ENCODE assay signal across 8 mouse cellular contexts in genomic region chr17:34836155-34836855, GRCm38 (mm10). TPM values are rescaled to one million over a fixed set of nuclear protein-coding genes. Genes with fewer than 3 reads are reported as not detected.
DNase-seq lines count a peak whose midpoint lies in the region; ATAC-seq and TF ChIP-seq lines count a peak whose summit lies in the region.

No protein-coding gene starts in this region.

- no peak for TF ChIP-seq CTCF in CH12.LX (conservative IDR thresholded peaks at IDR 0.05 in 1 of 2, IDR thresholded peaks at IDR 0.05 in 1 of 2; ENCODE audit: low read depth in 2 of 2, low read length in 2 of 2)

- no peak for TF ChIP-seq RAD21 in CH12.LX (IDR thresholded peaks at IDR 0.05; ENCODE audit: low read depth, low read length)

- in situ Hi-C loops in CH12.LX (cut with MboI; ENCODE audit: low pct_ligation_motif_present, low pct_unique_long_range_greater_than_20kb, low sequenced_read_pairs) = no loop called here

- peak; percentile 64 for ATAC-seq in frontal cortex, adult (ENCODE audit: low TSS enrichment)
- ATAC-seq in forebrain, embryonic 12.5 days (ENCODE audit: low FRiP score) = peak; percentile 86
- peak; percentile 78 for ATAC-seq in liver, embryonic 11.5 days (replicated peaks; ENCODE audit: low FRiP score)
- peak; percentile 77 for ATAC-seq in stomach, embryonic 14.5 days (ENCODE audit: insufficient number of reproducible peaks, insufficient read depth, low FRiP score, low read depth)

- peak overlapping the region; percentile 77 to 91 (median 87) for H3K4me3 ChIP-seq in CH12.LX (replicated peaks in 1 of 3; ENCODE audit: low read depth in 2 of 3, low read length in 2 of 3, poor library complexity in 1 of 3)
- peak overlapping the region; percentile 78 for H3K4me3 ChIP-seq in forebrain, embryonic 12.5 days (replicated peaks)
- H3K4me3 ChIP-seq in liver, embryonic 11.5 days (ENCODE audit: low read depth, low read length) = peak overlapping the region; percentile 71
- peak overlapping the region; percentile 63 for H3K4me3 ChIP-seq in stomach, embryonic 14.5 days (ENCODE audit: low read depth, low read length)

- H3K79me2 ChIP-seq in CH12.LX (replicated peaks; ENCODE audit: control insufficient read depth, extremely low read depth, insufficient read depth, poor library complexity, severe bottlenecking) = peaks cover 3% of the 10 kb centered on the region; the same call in 1 of the 2 replicates

- H3K36me3 ChIP-seq in CH12.LX (replicated peaks in 1 of 2; ENCODE audit: control insufficient read depth in 1 of 2, insufficient read depth in 1 of 2, low read length in 1 of 2) = peaks cover 41 to 68% of the 10 kb centered on the region in 2 experiments
- H3K36me3 ChIP-seq in forebrain, embryonic 12.5 days (replicated peaks) = peaks cover 49% of the 10 kb centered on the region
- H3K36me3 ChIP-seq in liver, embryonic 11.5 days (ENCODE audit: control insufficient read depth, insufficient read depth, low read length) = peaks cover 10% of the 10 kb centered on the region
- peaks cover 23% of the 10 kb centered on the region for H3K36me3 ChIP-seq in stomach, embryonic 14.5 days (ENCODE audit: control insufficient read depth, insufficient read depth, low read length)

- peak overlapping the region; percentile 22 for H3K9ac ChIP-seq in CH12.LX (ENCODE audit: insufficient read depth, low read depth)
- H3K9ac ChIP-seq in forebrain, embryonic 12.5 days = peak overlapping the region; percentile 78
- H3K9ac ChIP-seq in liver, embryonic 11.5 days (ENCODE audit: low read depth, low read length) = peak overlapping the region; percentile 66
- H3K9ac ChIP-seq in stomach, embryonic 14.5 days (replicated peaks; ENCODE audit: low read depth, low read length) = peak overlapping the region; percentile 45

- H3K4me1 ChIP-seq in CH12.LX (ENCODE audit: control insufficient read depth in 1 of 2, insufficient read depth in 2 of 2) = peaks cover 7 to 28% of the 10 kb centered on the region in 2 experiments; a peak in 3 of 4 replicates
- H3K4me1 ChIP-seq in forebrain, embryonic 12.5 days = peaks cover 28% of the 10 kb centered on the region
- peaks cover 24% of the 10 kb centered on the region for H3K4me1 ChIP-seq in liver, embryonic 11.5 days (replicated peaks; ENCODE audit: control insufficient read depth, insufficient read depth, low read length)
- peaks cover 17% of the 10 kb centered on the region for H3K4me1 ChIP-seq in stomach, embryonic 14.5 days (ENCODE audit: control insufficient read depth, insufficient read depth, low read length)

- TF ChIP-seq EP300 in CH12.LX (IDR thresholded peaks at IDR 0.05; ENCODE audit: low read length) = no peak

- peaks cover 5% of the 10 kb centered on the region for H3K9me3 ChIP-seq in CH12.LX (replicated peaks; ENCODE audit: low read length)
- no peaks in the 10 kb centered on the region for H3K9me3 ChIP-seq in forebrain, embryonic 12.5 days
- H3K9me3 ChIP-seq in liver, embryonic 11.5 days (ENCODE audit: control insufficient read depth, low read length) = no peaks in the 10 kb centered on the region
- H3K9me3 ChIP-seq in stomach, embryonic 14.5 days (ENCODE audit: control insufficient read depth, low read depth, low read length) = no peaks in the 10 kb centered on the region

- DNase-seq in frontal cortex, postnatal 25 days (ENCODE audit: low spot score in 2 of 2) = no peak
- DNase-seq in CH12.LX (ENCODE audit: extremely low read depth) = no peak
- DNase-seq in liver, embryonic 11.5 days (ENCODE audit: low spot score) = no peak
- DNase-seq in cerebellum, adult 11 months = no peak
- DNase-seq in cerebellum, postnatal 10 days = no peak

- no peak for TF ChIP-seq POLR2A in CH12.LX (IDR thresholded peaks at IDR 0.05; ENCODE audit: low read depth, low read length)

- no peaks in the 10 kb centered on the region for H3K27me3 ChIP-seq in CH12.LX (replicated peaks)
- H3K27me3 ChIP-seq in forebrain, embryonic 12.5 days = no peaks in the 10 kb centered on the region
- H3K27me3 ChIP-seq in liver, embryonic 11.5 days (replicated peaks; ENCODE audit: control insufficient read depth, insufficient read depth, low read length) = no peaks in the 10 kb centered on the region
- H3K27me3 ChIP-seq in stomach, embryonic 14.5 days (ENCODE audit: control insufficient read depth, insufficient read depth, low read length) = no peaks in the 10 kb centered on the region

- peak overlapping the region; percentile 80 for H3K4me2 ChIP-seq in CH12.LX (ENCODE audit: insufficient read depth, low read depth, poor library complexity, severe bottlenecking)
- H3K4me2 ChIP-seq in forebrain, embryonic 12.5 days = peak overlapping the region; percentile 100
- H3K4me2 ChIP-seq in liver, embryonic 11.5 days = peak overlapping the region; percentile 92
- peak overlapping the region; percentile 90 for H3K4me2 ChIP-seq in stomach, embryonic 14.5 days (replicated peaks; ENCODE audit: low read depth, low read length)

- dilution Hi-C loops in CH12.LX (cut with MboI; ENCODE audit: extremely low pct_ligation_motif_present, extremely low pct_unique_long_range_greater_than_20kb, low sequenced_read_pairs) = no loop called here

- WGBS in forebrain, embryonic 12.5 days = 4% methylated on average over 48 of the region's 48 CpGs
- 5% methylated on average over 45 of the region's 48 CpGs for WGBS in liver, embryonic 11.5 days
- 4% methylated on average over 48 of the region's 48 CpGs for WGBS in stomach, embryonic 14.5 days

- no peak overlapping the region for H3K27ac ChIP-seq in CH12.LX (ENCODE audit: insufficient read depth, low read depth)
- H3K27ac ChIP-seq in forebrain, embryonic 12.5 days = peak overlapping the region; percentile 86
- no peak overlapping the region; the same call in 1 of the 2 replicates for H3K27ac ChIP-seq in liver, embryonic 11.5 days (ENCODE audit: low read depth, low read length)
- H3K27ac ChIP-seq in stomach, embryonic 14.5 days (ENCODE audit: low read length) = 0 out of 2 replicates have a peak overlapping the region, but pooled peaks have one; percentile 61

TF ChIP-seq in CH12.LX, 34 proteins besides CTCF, POLR2A, EP300 and RAD21:
- TF ChIP-seq GABPA (IDR thresholded peaks at IDR 0.05; ENCODE audit: insufficient replicate concordance, low read depth, low read length) = no peak
- TF ChIP-seq USF2 (conservative IDR thresholded peaks at IDR 0.05; ENCODE audit: low read depth, low read length) = no peak
- TF ChIP-seq SIN3A (IDR thresholded peaks at IDR 0.05; ENCODE audit: low read length) = no peak
- no peak for TF ChIP-seq JUN (IDR thresholded peaks at IDR 0.05; ENCODE audit: insufficient read depth, low read depth, low read length)
- no peak; the same call in 1 of the 2 replicates for TF ChIP-seq NRF1 (IDR thresholded peaks at IDR 0.05; ENCODE audit: low read depth, low read length)
- no peak for TF ChIP-seq E2F4 (IDR thresholded peaks at IDR 0.05; ENCODE audit: insufficient replicate concordance, low read depth, low read length)
- no peak for TF ChIP-seq MXI1 (IDR thresholded peaks at IDR 0.05; ENCODE audit: low read depth, low read length)
- no peak for TF ChIP-seq ZKSCAN1 (IDR thresholded peaks at IDR 0.05; ENCODE audit: borderline replicate concordance, low read depth, low read length)
- TF ChIP-seq MAZ (IDR thresholded peaks at IDR 0.05; ENCODE audit: low read depth, low read length) = no peak

RNA-seq across cellular contexts. Expression of gene Stk19, which starts 0.4 kb away (rescaled TPM):
- total RNA-seq in CH12.LX (2012; rRNA removed) (27.7 and 32.9 TPM in 2 replicates), CH12.LX (2014; rRNA removed) (21.2 and 22.6 TPM in 2 replicates)
- polyA plus RNA-seq in CH12.LX (2012; ENCODE audit: insufficient read length, low read depth) = 37.1 and 41.3 TPM in 2 replicates
- 28.6 and 32.7 TPM in 2 replicates for polyA plus RNA-seq in forebrain, embryonic 12.5 days (2016; fragmentation: Nextera tagmentation; extraction: Ambion mirVana)
- 25.1 and 27.1 TPM in 2 replicates for polyA plus RNA-seq in liver, embryonic 11.5 days (2014; fragmentation: Nextera tagmentation; extraction: Ambion mirVana)
- 22.3 and 27.3 TPM in 2 replicates for polyA plus RNA-seq in stomach, embryonic 14.5 days (2014; fragmentation: Nextera tagmentation; extraction: Ambion mirVana)

RNA-seq across cellular contexts. Expression of gene Dxo, which starts 0.5 kb away (rescaled TPM):
- total RNA-seq in CH12.LX (2012; rRNA removed) (16.3 and 17.2 TPM in 2 replicates), CH12.LX (2014; rRNA removed) (6.3 and 10.0 TPM in 2 replicates)
- polyA plus RNA-seq in CH12.LX (2012; ENCODE audit: insufficient read length, low read depth) = 26.9 and 31.6 TPM in 2 replicates
- polyA plus RNA-seq in forebrain, embryonic 12.5 days (2016; fragmentation: Nextera tagmentation; extraction: Ambion mirVana) = 72.9 and 77.6 TPM in 2 replicates
- 55.4 and 56.3 TPM in 2 replicates for polyA plus RNA-seq in liver, embryonic 11.5 days (2014; fragmentation: Nextera tagmentation; extraction: Ambion mirVana)
- polyA plus RNA-seq in stomach, embryonic 14.5 days (2014; fragmentation: Nextera tagmentation; extraction: Ambion mirVana) = 52.9 and 56.4 TPM in 2 replicates

RNA-seq across cellular contexts. Expression of gene Skiv2l, which starts 13.7 kb away (rescaled TPM):
- total RNA-seq in CH12.LX (2012; rRNA removed) (50.5 and 52.9 TPM in 2 replicates), CH12.LX (2014; rRNA removed) (22.0 and 26.1 TPM in 2 replicates)
- polyA plus RNA-seq in CH12.LX (2012; ENCODE audit: insufficient read length, low read depth) = 35.2 and 44.1 TPM in 2 replicates
- polyA plus RNA-seq in forebrain, embryonic 12.5 days (2016; fragmentation: Nextera tagmentation; extraction: Ambion mirVana) = 61.8 and 64.8 TPM in 2 replicates
- 43.7 and 44.8 TPM in 2 replicates for polyA plus RNA-seq in liver, embryonic 11.5 days (2014; fragmentation: Nextera tagmentation; extraction: Ambion mirVana)
- polyA plus RNA-seq in stomach, embryonic 14.5 days (2014; fragmentation: Nextera tagmentation; extraction: Ambion mirVana) = 37.7 and 39.5 TPM in 2 replicates

RNA-seq across cellular contexts. Expression of gene Nelfe, which starts 13.9 kb away (rescaled TPM):
- total RNA-seq in CH12.LX (2012; rRNA removed) (55.6 and 60.0 TPM in 2 replicates), CH12.LX (2014; rRNA removed) (38.7 and 39.6 TPM in 2 replicates)
- 159 and 177 TPM in 2 replicates for polyA plus RNA-seq in CH12.LX (2012; ENCODE audit: insufficient read length, low read depth)
- 124 and 133 TPM in 2 replicates for polyA plus RNA-seq in forebrain, embryonic 12.5 days (2016; fragmentation: Nextera tagmentation; extraction: Ambion mirVana)
- 108 and 114 TPM in 2 replicates for polyA plus RNA-seq in liver, embryonic 11.5 days (2014; fragmentation: Nextera tagmentation; extraction: Ambion mirVana)
- polyA plus RNA-seq in stomach, embryonic 14.5 days (2014; fragmentation: Nextera tagmentation; extraction: Ambion mirVana) = 101 and 114 TPM in 2 replicates

RNA-seq across cellular contexts. Expression of gene Cfb, which starts 26.0 kb away (rescaled TPM):
- total RNA-seq in CH12.LX (2012; rRNA removed) (0.25 and 0.34 TPM in 2 replicates), CH12.LX (2014; rRNA removed) (not detected in 2 replicates)
- polyA plus RNA-seq in CH12.LX (2012; ENCODE audit: insufficient read length, low read depth) = 3.4 and 5.9 TPM in 2 replicates
- 2.9 and 3.6 TPM in 2 replicates for polyA plus RNA-seq in forebrain, embryonic 12.5 days (2016; fragmentation: Nextera tagmentation; extraction: Ambion mirVana)
- polyA plus RNA-seq in liver, embryonic 11.5 days (2014; fragmentation: Nextera tagmentation; extraction: Ambion mirVana) = 67.6 and 74.9 TPM in 2 replicates
- 6.7 and 9.4 TPM in 2 replicates for polyA plus RNA-seq in stomach, embryonic 14.5 days (2014; fragmentation: Nextera tagmentation; extraction: Ambion mirVana)

Comparison
In these comparisons a context has a peak if more than half of its experiments do, and no peak if none do; other contexts are left out.
1. H3K27ac ChIP-seq: peak in forebrain, embryonic 12.5 days (single experiment) and stomach, embryonic 14.5 days (single experiment); none in CH12.LX (single experiment) and liver, embryonic 11.5 days (single experiment).
2. H3K9ac ChIP-seq: peak in every context shown above with its lines; median percentile 78 in forebrain, embryonic 12.5 days; 66 in liver, embryonic 11.5 days; 45 in stomach, embryonic 14.5 days; 22 in CH12.LX.
3. Peak in every context shown above with its lines, with median percentiles within 50 percentile points of each other: ATAC-seq, H3K4me2 ChIP-seq and H3K4me3 ChIP-seq.